Mouse (Mus musculus): ENCODE measurements around the gene Krt17. TPM values are rescaled to one million over a fixed set of nuclear protein-coding genes. Genes with fewer than 3 reads are reported as not detected.
A peak's percentile ranks its signal among the peaks of the same experiment; 100 is the strongest.
"Not testable (repeated sequence)": the region's sequence is repeated elsewhere in the genome, so short reads cannot be mapped to it uniquely, and the experiment has no call there.

Gene Krt17
- total RNA-seq, 2 experiments from 2014 or later, result not detected

DNA sequence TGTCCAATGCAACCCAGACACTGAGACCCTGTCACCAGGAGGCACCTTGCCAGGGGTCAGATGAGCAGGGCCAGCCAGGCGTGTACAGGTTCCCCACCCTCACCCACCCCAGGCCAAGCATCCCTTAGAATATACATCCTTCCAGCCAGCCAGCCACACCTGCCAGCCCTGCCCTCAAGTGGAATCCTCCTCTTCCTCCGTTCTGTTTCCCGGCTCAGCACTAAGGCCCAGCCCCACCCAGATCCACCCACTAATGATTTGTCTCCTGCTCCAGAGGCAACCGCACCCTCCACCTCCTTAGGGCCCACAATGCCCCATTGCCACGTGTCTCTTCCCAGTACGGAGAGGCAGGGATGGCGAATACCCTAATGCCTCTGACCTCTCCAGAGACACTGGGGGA lies 13.9 kb upstream of the Krt17 start:
- DNase-seq (ENCODE audit: low spot score in 2 of 2), result no peak
- intact Hi-C loops (cut with DNase I), result no loop called here

DNA sequence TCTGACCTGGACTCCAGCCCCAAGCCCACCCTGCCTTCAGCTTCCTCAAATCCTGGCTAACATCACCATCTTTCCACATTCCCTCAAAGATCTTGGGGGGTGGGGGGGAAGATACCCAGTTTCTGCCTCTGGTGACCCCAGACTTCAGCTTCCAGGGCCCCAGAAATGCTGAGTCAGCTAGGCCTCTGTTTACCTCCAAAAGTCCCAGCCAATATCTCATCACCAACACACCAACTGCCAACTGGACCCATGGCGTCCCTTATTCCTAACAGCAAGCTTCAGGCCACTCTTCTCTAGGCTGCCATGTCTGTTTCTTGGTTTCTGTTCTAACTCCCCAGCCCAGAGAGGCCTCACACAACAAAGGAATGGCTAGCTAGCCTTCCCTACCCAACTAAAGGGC lies 11.0 kb upstream of the Krt17 start:
- intact Hi-C loops (cut with DNase I), result no loop called here
- no peak for DNase-seq (ENCODE audit: low spot score in 2 of 2)

DNA sequence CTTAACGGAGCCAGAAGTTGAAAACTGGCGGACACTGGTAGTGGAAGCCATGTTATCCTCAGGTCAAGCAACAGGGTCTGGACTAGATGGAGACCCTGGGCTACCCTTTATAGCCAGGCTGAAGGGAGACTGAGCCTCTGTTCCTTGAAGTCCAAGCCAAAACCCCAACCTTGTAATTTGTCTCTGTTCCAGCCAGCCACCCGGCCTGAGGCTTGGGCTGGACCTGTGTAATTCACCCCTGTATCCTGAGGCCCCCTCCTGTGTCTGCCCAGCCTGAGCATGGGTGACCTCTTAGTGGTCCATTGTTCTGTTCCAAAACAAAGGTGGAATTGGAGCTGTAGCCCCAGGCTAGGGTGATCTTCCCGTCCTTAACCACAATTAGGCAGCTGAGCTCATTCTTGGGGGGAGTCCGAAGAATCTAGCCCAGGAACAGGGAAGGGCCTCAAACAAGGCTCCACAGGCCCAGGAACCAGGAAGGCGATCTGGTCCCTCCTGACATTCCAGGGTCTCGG lies 9.0 kb upstream of the Krt17 start, which contains the start of gene Krt42:
Gene Krt42 (minus strand): TSS at position 51 of the 512 bp plus-strand sequence.
- intact Hi-C loops (cut with DNase I), result no loop called here
- no peak for DNase-seq (ENCODE audit: low spot score in 2 of 2)

DNA sequence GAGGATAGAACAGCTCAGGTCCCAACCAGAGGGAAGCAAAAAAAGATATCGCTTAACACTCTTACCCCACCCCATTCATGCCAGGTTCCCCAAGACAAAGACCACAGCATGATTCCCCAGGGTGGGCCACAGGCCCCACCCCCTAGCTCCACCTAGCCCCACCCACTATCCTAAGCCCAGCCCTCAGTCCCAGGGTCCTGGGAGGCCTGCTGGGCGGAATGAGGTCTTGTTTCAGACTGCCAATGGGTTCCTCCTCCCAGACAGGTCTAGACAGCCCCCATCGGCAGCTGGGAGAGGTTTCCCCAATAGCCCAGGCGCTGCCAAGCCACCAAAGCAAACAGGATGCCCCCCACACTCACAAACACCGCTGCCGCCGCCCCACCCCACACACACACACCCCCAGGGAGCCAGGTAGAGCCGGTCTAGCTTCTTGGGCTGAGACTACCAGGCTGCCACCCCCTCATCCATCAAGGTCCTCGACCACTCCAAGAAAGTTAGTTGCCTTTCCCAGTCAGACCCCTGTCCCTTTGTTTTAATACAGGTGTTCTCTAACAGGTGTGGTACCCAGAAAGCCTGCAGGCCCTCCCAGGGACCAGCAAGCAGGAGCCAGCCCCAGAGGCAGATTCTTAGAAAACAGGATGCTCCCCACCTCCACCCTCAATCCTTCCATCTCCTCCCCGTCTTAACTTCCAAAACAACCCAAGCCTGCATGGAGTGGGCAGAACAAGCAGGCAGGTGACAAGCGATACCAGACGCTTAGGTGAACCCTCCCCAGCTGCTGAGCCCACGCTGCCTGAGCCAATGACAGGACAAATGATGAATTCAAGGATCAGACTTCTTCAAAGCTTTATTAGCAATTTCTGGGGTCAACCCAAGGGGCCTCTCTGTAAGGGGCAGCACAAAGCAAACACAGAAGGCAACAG lies 1.5 kb upstream of the Krt17 start:
- no peak for DNase-seq (ENCODE audit: low spot score in 2 of 2)
- intact Hi-C loops (cut with DNase I), result no loop called here

DNA sequence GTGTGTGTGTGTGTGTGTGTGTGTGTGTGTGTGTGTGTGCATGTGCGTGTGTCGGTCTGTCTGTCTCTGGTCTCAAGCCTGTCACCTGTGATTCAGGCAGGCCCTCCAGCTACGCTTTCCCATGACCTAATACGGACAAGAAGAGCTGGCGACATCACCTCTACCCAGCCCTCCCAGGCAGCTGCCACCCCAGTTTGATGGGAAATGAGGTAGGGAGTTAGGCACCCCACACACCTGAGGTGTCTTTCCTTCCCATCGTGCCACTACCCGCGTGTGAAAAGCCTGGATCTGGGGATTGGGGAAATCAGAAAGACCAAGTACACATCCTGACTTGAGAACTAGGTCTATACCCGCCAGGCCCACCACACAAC lies 391 bp upstream of the Krt17 start:
- intact Hi-C loops (cut with DNase I), result no loop called here
- DNase-seq (ENCODE audit: low spot score in 2 of 2), result no peak

DNA sequence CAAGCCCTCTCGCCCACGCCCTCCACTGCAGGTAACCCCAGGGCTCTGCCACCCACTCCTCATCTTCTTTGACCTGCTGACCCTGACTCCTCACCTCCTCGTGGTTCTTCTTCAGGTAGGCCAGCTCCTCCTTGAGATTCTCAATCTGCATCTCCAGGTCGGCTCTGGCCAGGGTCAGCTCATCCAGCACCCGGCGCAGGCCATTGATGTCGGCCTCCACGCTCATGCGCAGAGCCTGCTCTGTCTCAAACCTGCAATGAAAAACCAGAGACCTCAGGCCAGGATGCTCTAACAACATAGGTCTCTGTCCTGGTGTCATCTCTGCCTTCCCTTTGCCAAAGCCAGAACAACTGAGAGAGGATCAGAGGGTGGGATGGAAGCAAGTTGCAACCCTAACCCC lies 1.8 kb downstream of the Krt17 start:
- no peak for DNase-seq (ENCODE audit: low spot score in 2 of 2)
- intact Hi-C loops (cut with DNase I), result no loop called here

DNA sequence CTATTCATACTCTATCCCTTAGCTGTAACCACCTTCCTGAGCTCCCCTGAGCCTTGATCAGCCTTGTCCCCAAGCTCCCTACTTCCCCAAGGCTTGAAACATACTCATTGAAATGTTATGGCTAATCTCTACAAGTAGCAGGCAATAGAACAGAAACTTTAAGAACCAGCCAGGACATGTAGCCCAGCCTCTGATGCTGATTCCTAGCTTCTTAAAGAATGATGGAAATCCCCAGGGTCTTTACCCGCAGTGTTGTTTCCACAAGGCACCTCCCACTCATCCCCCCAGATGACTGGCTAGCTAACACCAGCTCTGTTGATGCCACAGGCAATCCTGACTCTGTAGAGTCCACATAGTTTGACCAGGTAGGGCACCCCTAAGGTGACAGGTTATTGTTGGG lies 2.9 kb downstream of the Krt17 start:
- intact Hi-C loops (cut with DNase I), result no loop called here
- no peak for DNase-seq (ENCODE audit: low spot score in 2 of 2)

DNA sequence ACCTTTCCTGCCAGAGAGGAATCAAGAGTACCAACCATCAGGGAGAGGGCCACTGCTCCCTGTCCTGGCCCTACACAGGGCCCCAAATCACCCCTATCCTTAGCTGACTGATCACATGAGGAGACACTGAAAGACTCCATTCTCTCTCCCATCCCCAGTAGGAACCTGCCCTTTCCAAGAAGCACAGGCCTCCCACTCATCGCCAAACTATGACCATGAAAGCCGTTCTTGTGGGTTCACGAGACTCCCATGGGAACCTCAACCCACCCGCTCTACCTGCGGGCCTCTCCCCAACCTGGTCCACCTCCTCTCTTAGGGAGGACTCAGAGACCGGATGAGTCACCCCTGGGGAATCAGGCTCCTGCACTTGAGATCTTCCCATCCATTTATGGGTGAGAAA lies 5.3 kb downstream of the Krt17 start:
- intact Hi-C loops (cut with DNase I), result no loop called here
- no peak for DNase-seq (ENCODE audit: low spot score in 2 of 2)

DNA sequence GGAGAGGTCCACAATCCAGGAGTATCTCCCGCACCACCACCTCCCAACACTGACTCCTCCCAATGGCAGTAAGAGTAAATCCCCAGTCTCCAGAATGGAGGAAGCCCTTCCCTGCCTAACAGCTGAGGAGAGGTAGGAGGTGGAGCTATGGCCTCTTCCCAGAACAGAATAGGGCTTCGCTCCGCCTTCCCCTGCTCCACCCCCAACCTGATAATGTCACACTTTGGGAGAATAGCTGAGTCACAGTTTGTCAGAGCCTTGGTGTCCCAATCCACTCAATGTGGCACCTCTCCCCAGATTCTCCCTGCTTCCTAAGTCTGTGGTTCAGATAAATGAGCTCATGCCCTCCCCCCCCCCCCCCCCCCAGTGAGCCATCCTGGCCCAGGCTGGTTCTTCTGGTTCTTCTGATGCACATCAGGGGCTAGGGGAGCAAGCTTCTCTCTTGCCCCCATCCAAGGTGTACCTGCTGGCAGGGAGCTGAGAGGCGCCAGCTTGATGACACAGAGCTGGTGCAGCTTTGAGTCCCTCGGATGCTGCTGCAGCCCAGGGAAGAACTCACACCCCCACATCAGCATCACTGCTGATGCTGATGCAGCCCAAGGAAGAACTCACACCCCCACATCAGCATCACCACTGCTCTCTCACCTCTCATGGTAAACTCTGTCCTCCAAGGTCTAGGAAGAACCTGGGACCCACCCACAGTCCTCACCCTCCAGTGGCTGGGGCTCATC lies 6.3 kb downstream of the Krt17 start:
- intact Hi-C loops (cut with DNase I), result no loop called here
- DNase-seq (ENCODE audit: low spot score in 2 of 2), result peak in 1 of 2 experiments; percentile 9

DNA sequence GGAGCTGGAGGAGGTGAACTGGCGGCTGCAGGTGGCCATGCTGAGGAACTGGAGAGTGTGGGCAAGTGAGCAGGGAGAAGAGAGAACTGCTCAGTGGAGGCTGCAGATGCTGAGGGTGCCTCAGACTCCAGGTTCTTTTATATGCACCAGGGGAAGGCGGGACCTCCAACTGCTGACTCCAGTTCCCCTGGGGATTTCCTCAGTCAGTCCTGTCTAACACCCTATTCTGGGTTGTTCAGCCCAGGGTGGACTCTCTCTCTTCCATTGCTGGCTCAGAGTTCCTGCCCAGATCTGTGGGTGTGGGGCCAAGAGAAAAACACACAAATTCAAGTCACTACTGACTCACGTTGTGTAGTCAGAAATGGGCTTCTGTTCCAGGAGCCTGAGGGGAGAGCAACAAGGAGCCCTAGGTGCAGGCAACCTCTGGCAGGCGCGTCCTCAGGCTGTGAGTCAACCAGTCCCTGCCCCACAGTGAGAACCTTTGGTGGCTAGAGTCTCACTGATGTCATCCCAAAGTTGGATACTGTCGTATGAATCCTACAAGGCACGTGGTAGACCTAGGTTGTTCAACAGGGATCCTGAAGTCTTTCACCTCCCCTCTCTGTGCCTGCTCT lies 11.9 kb downstream of the Krt17 start, which contains the start of gene Krt16:
Gene Krt16 (minus strand): TSS at position 51 of the 614 bp plus-strand sequence.
- intact Hi-C loops (cut with DNase I), result no loop called here
- DNase-seq (ENCODE audit: low spot score in 2 of 2), result no peak

DNA sequence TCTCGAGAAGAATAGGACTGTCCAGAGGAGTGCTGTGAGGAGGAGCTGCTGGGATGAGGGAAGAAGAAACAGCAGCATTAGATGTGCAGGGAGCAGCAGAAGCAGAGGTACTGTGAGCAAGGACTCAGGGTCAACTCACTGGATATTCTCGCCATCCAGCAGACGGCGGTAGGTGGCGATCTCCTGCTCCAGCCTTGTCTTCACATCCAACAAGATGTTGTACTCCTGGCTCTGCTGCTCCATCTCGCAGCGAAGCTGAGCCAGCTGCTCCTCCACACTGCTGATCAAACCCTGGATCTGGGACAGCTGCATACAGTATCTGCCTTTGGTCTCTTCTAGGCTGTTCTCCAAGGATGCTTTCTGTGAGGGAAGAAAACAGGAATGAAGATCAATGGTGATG lies 14.4 kb downstream of the Krt17 start:
- DNase-seq (ENCODE audit: low spot score in 2 of 2); intact Hi-C loops (cut with DNase I): not testable (repeated sequence)

DNA sequence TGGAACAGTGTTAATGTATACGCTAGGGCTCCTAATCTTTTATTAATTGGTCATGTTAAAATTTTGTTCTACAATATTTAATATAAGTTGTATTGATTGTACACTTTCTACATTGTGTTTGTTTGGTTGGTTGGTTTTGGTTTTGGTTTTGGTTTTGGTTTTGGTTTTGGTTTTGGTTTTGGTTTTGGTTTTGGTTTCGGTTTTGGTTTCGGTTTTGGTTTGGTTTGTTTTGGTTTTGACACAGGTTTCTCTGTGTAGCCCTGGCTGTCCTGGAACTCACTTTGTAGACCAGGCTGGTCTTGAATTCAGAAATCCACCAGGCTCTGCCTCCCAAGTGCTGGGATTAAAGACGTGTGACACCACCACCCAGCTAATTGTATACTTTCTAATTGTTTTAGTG lies 20.6 kb downstream of the Krt17 start:
- DNase-seq (ENCODE audit: low spot score in 2 of 2); intact Hi-C loops (cut with DNase I): not testable (repeated sequence)

DNA sequence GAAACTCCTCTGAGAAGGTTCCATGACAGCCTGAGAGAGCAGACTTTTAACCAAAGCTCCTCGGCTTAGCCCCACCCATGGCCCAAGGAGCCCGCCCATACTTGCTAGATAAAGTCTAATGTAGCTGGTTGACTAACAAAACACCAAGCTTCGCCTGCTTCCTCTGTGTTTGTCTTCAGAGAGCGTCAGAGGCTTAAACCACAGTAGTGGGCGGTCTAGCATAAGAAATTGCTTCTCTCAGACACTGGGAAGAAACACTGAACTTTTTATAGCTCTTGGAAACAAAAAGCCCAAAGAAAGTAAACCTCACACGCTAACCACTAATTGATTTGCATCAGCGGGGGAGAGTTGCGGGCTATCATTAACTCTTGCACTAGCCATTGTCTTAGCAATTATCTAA lies 39.1 kb downstream of the Krt17 start:
- intact Hi-C loops (cut with DNase I), result no loop called here
- DNase-seq (ENCODE audit: low spot score in 2 of 2), result peak; percentile 11 to 24

DNA sequence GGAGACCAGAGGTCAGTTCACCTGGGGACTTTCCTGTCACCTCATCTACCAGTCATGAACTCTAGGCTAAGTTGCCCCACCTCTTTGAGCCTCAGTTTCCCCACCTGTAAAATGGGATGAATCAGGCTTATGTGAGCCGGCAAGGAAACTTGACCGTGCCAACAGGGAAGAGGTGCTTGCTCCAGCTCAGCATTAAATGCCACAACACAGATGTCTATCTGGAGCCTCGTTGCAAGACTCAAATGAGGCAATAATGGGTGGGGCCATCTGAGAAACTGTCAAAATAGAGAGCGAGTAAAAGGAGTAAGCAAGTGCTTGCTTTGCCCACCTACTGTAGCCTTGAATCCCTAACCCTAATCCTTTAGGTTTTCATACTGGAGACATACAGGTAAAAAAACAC lies 41.5 kb downstream of the Krt17 start:
- DNase-seq (ENCODE audit: low spot score in 2 of 2), result no peak
- intact Hi-C loops (cut with DNase I), result no loop called here

DNA sequence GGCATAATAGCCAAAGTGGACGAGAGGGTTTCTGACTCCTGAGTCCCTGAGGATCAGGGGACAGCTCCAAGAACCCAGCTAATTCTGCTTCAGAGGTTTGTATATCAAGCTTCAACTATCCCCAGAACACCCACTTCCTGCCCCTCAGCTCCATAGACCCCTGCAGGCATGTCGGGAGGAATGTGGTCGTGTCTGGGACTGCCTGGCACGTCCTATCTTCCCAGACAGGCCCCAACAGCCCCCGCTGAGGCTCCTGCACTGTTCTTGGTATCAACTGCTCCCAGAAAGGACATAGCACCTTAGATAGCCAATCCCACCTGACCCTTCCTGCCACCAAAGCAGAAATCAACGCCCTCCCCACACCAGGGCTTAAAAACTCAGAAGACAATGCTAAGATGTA lies 52.3 kb downstream of the Krt17 start:
- DNase-seq (ENCODE audit: low spot score in 2 of 2), result no peak
- intact Hi-C loops (cut with DNase I), result no loop called here

DNA sequence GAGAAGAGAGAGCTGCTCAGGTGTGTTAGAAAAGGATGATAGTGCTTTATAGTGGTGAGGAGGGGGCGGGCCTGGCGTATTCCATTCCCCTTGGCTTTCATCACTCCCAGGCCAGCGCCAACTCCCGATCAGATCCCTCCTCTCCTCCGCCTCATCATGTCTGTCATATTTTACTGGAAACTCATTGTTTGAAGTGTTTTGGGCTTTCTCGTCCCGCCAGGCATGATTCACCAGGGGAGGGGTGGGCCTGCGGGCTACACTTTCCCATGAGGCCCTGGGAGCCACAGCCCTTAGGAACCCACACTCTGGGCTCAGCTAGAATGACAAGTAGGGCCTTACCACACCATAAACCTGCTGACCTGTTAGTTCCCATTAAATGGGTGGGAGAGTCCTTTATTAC lies 53.3 kb downstream of the Krt17 start, which contains the start of gene Krt14:
Gene Krt14 (minus strand): TSS at position 51 of the 400 bp plus-strand sequence.
- no peak for DNase-seq (ENCODE audit: low spot score in 2 of 2)
- intact Hi-C loops (cut with DNase I), result no loop called here
